Mouse (Mus musculus) myocyte (in vitro differentiated cells): ENCODE results near the gene Kalrn. TPM values are rescaled to one million over a fixed set of nuclear protein-coding genes. Genes with fewer than 3 reads are reported as not detected.

ENCODE experiments used
- H3K27me3 ChIP-seq: one replicate; pipeline ENCODE4 v1.6.1; 2011; ENCODE audit not compliant: control insufficient read depth, insufficient read depth, insufficient read length
- H3K36me3 ChIP-seq: one replicate; pipeline ENCODE4 v1.6.1; 2011; ENCODE audit not compliant: control insufficient read depth, insufficient read depth
- H3K4me2 ChIP-seq: one replicate; pipeline ENCODE4 v1.6.1; 2011; ENCODE audit warnings: low read depth, control low read depth
- H3K4me3 ChIP-seq: one replicate; pipeline ENCODE4 v1.5.1; 2011; ENCODE audit warnings: mild to moderate bottlenecking, control low read depth, moderate library complexity
- H3K79me2 ChIP-seq: one replicate; pipeline ENCODE4 v1.6.1; 2011; ENCODE audit not compliant: control insufficient read depth, insufficient read depth
- H3ac ChIP-seq: one replicate; pipeline ENCODE4 v1.6.1; 2011; ENCODE audit not compliant: control insufficient read depth, insufficient read length
- CEBPB ChIP-seq: IDR thresholded peaks from 2 replicates; pipeline ENCODE4 v1.6.1; 2011; ENCODE audit warnings: mild to moderate bottlenecking, moderate library complexity; ENCODE audit not compliant: poor library complexity, insufficient read depth, severe bottlenecking
- E2F4 ChIP-seq: IDR thresholded peaks from one replicate; pipeline ENCODE4 v1.6.1; 2011; ENCODE audit warnings: mild to moderate bottlenecking, control low read depth, moderate library complexity; ENCODE audit not compliant: insufficient read depth
- MAX ChIP-seq: IDR thresholded peaks from one replicate; pipeline ENCODE4 v1.6.1; 2011; ENCODE audit warnings: low read depth, mild to moderate bottlenecking, control low read depth
- MYOD1 ChIP-seq, 3 experiments: IDR thresholded peaks; one replicate each; pipeline ENCODE4 v1.6.1; 2011; ENCODE audit warnings: control low read depth in 2 of 3, low read depth in 2 of 3, mild to moderate bottlenecking in 2 of 3, moderate library complexity in 1 of 3; ENCODE audit not compliant: insufficient read length in 2 of 3, control insufficient read depth in 1 of 3
- MYOG ChIP-seq, 3 experiments: IDR thresholded peaks; one replicate each; pipeline ENCODE4 v1.6.1; 2011; ENCODE audit warnings: control low read depth in 2 of 3, low read depth in 2 of 3, mild to moderate bottlenecking in 2 of 3; ENCODE audit not compliant: insufficient read length in 2 of 3, control insufficient read depth in 1 of 3, insufficient read depth in 1 of 3
- POLR2A ChIP-seq: IDR thresholded peaks from one replicate; pipeline ENCODE4 v1.6.1; 2011; ENCODE audit warnings: low read depth, mild to moderate bottlenecking, control low read depth, moderate library complexity; ENCODE audit not compliant: insufficient read length
- POLR2AphosphoS2 ChIP-seq: IDR thresholded peaks from one replicate; pipeline ENCODE4 v1.6.1; 2011; ENCODE audit warnings: low read depth, control low read depth; ENCODE audit not compliant: insufficient read length
- REST ChIP-seq: IDR thresholded peaks from one replicate; pipeline ENCODE4 v1.6.1; 2011; ENCODE audit warnings: mild to moderate bottlenecking, control low read depth, moderate library complexity; ENCODE audit not compliant: insufficient read depth, insufficient read length
- SRF ChIP-seq: IDR thresholded peaks from one replicate; pipeline ENCODE4 v1.6.1; 2011; ENCODE audit warnings: low read depth; ENCODE audit not compliant: control insufficient read depth, insufficient read length
- TCF12 ChIP-seq: IDR thresholded peaks from one replicate; pipeline ENCODE4 v1.6.1; 2011; ENCODE audit warnings: mild to moderate bottlenecking, control low read depth; ENCODE audit not compliant: poor library complexity, insufficient read depth, severe bottlenecking
- TCF3 ChIP-seq: IDR thresholded peaks from one replicate; pipeline ENCODE4 v1.6.1; 2011; ENCODE audit warnings: low read depth, control low read depth; ENCODE audit not compliant: insufficient read length
- USF1 ChIP-seq: IDR thresholded peaks from one replicate; pipeline ENCODE4 v1.6.1; 2011; ENCODE audit warnings: low read depth, mild to moderate bottlenecking, control low read depth, moderate library complexity
- polyA plus RNA-seq: library from polyadenylated mRNA; unstranded; fragments of >200 nt; fragmentation: generic; extraction: Trizol; gene quantifications from one replicate; pipeline ENCODE4 v1.2.1, GENCODE M21; 2012; ENCODE audit warnings: missing spikeins

Kalrn gene
- polyA plus RNA-seq, 1 experiment: 5.5 TPM

GRCm38 (mm10) chr16:34297911-34298682 is 275.2 kb downstream of the Kalrn start:
- H3K4me3 ChIP-seq: no peak overlapping the region
- H3ac ChIP-seq: no peak overlapping the region
- no peaks in the 10 kb centered on the region for H3K27me3 ChIP-seq
- H3K79me2 ChIP-seq: no peaks in the 10 kb centered on the region
- no peak for TF ChIP-seq SRF
- TF ChIP-seq USF1: no peak
- no peak for TF ChIP-seq MAX
- no peak overlapping the region for H3K4me2 ChIP-seq
- no peaks in the 10 kb centered on the region for H3K36me3 ChIP-seq

GRCm38 (mm10) chr16:34294568-34294967 is 278.8 kb downstream of the Kalrn start:
- Histone ChIP-seq H3K4me3 (no peak overlapping the region), H3ac (no peak overlapping the region), H3K36me3 (no peaks in the 10 kb centered on the region), H3K4me2 (no peak overlapping the region), H3K79me2 (no peaks in the 10 kb centered on the region), H3K27me3 (no peaks in the 10 kb centered on the region)
- no peak for TF ChIP-seq USF1
- no peak for TF ChIP-seq MAX
- TF ChIP-seq REST: no peak
- TF ChIP-seq CEBPB: no peak
- TF ChIP-seq TCF12: no peak
- TF ChIP-seq E2F4: no peak
- TF ChIP-seq MYOD1 (IDR thresholded peaks at IDR 0.05; ENCODE audit: control insufficient read depth in 1 of 3, insufficient read length in 2 of 3, low read depth in 2 of 3): no peak
- no peak for TF ChIP-seq SRF
- no peak for TF ChIP-seq POLR2A
- no peak for TF ChIP-seq MYOG (IDR thresholded peaks at IDR 0.05; ENCODE audit: control insufficient read depth in 1 of 3, insufficient read depth in 1 of 3, insufficient read length in 2 of 3, low read depth in 2 of 3)
- TF ChIP-seq TCF3: no peak

- Histone ChIP-seq H3K4me2 (no peak overlapping the region), H3K27me3 (no peaks in the 10 kb centered on the region), H3K79me2 (no peaks in the 10 kb centered on the region), H3ac (no peak overlapping the region), H3K4me3 (no peak overlapping the region), H3K36me3 (no peaks in the 10 kb centered on the region)
- TF ChIP-seq E2F4: no peak
- TF ChIP-seq MYOD1 (IDR thresholded peaks at IDR 0.05; ENCODE audit: control insufficient read depth in 1 of 3, insufficient read length in 2 of 3, low read depth in 2 of 3): no peak
- no peak for TF ChIP-seq SRF
- TF ChIP-seq USF1: no peak
- TF ChIP-seq MAX: no peak
- no peak for TF ChIP-seq TCF3
- no peak for TF ChIP-seq MYOG (IDR thresholded peaks at IDR 0.05; ENCODE audit: control insufficient read depth in 1 of 3, insufficient read depth in 1 of 3, insufficient read length in 2 of 3, low read depth in 2 of 3)
- no peak for TF ChIP-seq CEBPB
- TF ChIP-seq REST: no peak
- TF ChIP-seq POLR2A: no peak
- TF ChIP-seq POLR2AphosphoS2: no peak
- TF ChIP-seq TCF12: no peak
Observed at GRCm38 (mm10) chr16:34293675-34294074, 279.7 kb downstream of the Kalrn start.

- no peak overlapping the region for H3K4me2 ChIP-seq
- no peaks in the 10 kb centered on the region for H3K36me3 ChIP-seq
- TF ChIP-seq REST: no peak
- TF ChIP-seq CEBPB: no peak
- TF ChIP-seq POLR2AphosphoS2: no peak
- no peak for TF ChIP-seq POLR2A
- TF ChIP-seq TCF12: no peak
- TF ChIP-seq TCF3: no peak
- no peak for TF ChIP-seq SRF
- no peak for TF ChIP-seq MAX
- no peak for TF ChIP-seq MYOG (IDR thresholded peaks at IDR 0.05; ENCODE audit: control insufficient read depth in 1 of 3, insufficient read depth in 1 of 3, insufficient read length in 2 of 3, low read depth in 2 of 3)
- H3ac ChIP-seq: no peak overlapping the region
- H3K27me3 ChIP-seq: no peaks in the 10 kb centered on the region
- no peaks in the 10 kb centered on the region for H3K79me2 ChIP-seq
- no peak overlapping the region for H3K4me3 ChIP-seq
Observed at GRCm38 (mm10) chr16:34289583-34289982, 283.7 kb downstream of the Kalrn start.

GRCm38 (mm10) chr16:34282026-34282425 is 291.3 kb downstream of the Kalrn start:
- Histone ChIP-seq H3ac (no peak overlapping the region), H3K27me3 (no peaks in the 10 kb centered on the region), H3K4me3 (no peak overlapping the region), H3K4me2 (no peak overlapping the region), H3K79me2 (no peaks in the 10 kb centered on the region), H3K36me3 (no peaks in the 10 kb centered on the region)
- no peak for TF ChIP-seq MYOD1 (IDR thresholded peaks at IDR 0.05; ENCODE audit: control insufficient read depth in 1 of 3, insufficient read length in 2 of 3, low read depth in 2 of 3)
- TF ChIP-seq CEBPB: no peak
- TF ChIP-seq USF1: no peak
- no peak for TF ChIP-seq MYOG (IDR thresholded peaks at IDR 0.05; ENCODE audit: control insufficient read depth in 1 of 3, insufficient read depth in 1 of 3, insufficient read length in 2 of 3, low read depth in 2 of 3)
- no peak for TF ChIP-seq MAX
- TF ChIP-seq TCF3: no peak
- no peak for TF ChIP-seq REST
- no peak for TF ChIP-seq TCF12
- TF ChIP-seq SRF: no peak
- no peak for TF ChIP-seq E2F4
- TF ChIP-seq POLR2A: no peak
- no peak for TF ChIP-seq POLR2AphosphoS2
